Mouse (Mus musculus): ENCODE data around the gene E330017A01Rik.
"Not testable (repeated sequence)": the region's sequence is repeated elsewhere in the genome, so short reads cannot be mapped to it uniquely, and the experiment has no call there.

The E330017A01Rik gene

GRCm38 (mm10) chr16:58638689-58639175 lies at the start of gene E330017A01Rik:
TSS of gene E330017A01Rik (minus strand) at chr16:58638739.
- no peak for DNase-seq (ENCODE audit: low read depth in 2 of 2, low spot score in 2 of 2)

GRCm38 (mm10) chr16:58685548-58686537 lies 47.3 kb upstream of the E330017A01Rik start:
- DNase-seq (ENCODE audit: low read depth in 2 of 2, low spot score in 2 of 2), result no peak

GRCm38 (mm10) chr16:58684537-58684936 lies 46.0 kb upstream of the E330017A01Rik start:
- no peak for DNase-seq (ENCODE audit: low read depth in 2 of 2, low spot score in 2 of 2)

- no peak for DNase-seq (ENCODE audit: low read depth in 2 of 2, low spot score in 2 of 2)
Observed at GRCm38 (mm10) chr16:58683911-58684310, 45.4 kb upstream of the E330017A01Rik start.

- no peak for DNase-seq (ENCODE audit: low read depth in 2 of 2, low spot score in 2 of 2)
Observed at GRCm38 (mm10) chr16:58682870-58683269, 44.3 kb upstream of the E330017A01Rik start.

GRCm38 (mm10) chr16:58682046-58682445 lies 43.5 kb upstream of the E330017A01Rik start:
- no peak for DNase-seq (ENCODE audit: low read depth in 2 of 2, low spot score in 2 of 2)

GRCm38 (mm10) chr16:58678660-58679059 lies 40.1 kb upstream of the E330017A01Rik start:
- DNase-seq (ENCODE audit: low read depth in 2 of 2, low spot score in 2 of 2), result no peak

- DNase-seq (ENCODE audit: low read depth in 2 of 2, low spot score in 2 of 2), result no peak
Observed at GRCm38 (mm10) chr16:58677491-58677890, 39.0 kb upstream of the E330017A01Rik start.

GRCm38 (mm10) chr16:58676633-58677032 lies 38.1 kb upstream of the E330017A01Rik start:
- DNase-seq (ENCODE audit: low read depth in 2 of 2, low spot score in 2 of 2), result no peak

- DNase-seq (ENCODE audit: low read depth in 2 of 2, low spot score in 2 of 2), result no peak
Observed at GRCm38 (mm10) chr16:58676156-58676555, 37.6 kb upstream of the E330017A01Rik start.

GRCm38 (mm10) chr16:58675256-58675655 lies 36.7 kb upstream of the E330017A01Rik start:
- DNase-seq (ENCODE audit: low read depth in 2 of 2, low spot score in 2 of 2), result no peak

GRCm38 (mm10) chr16:58673811-58674410 lies 35.4 kb upstream of the E330017A01Rik start:
- no peak for DNase-seq (ENCODE audit: low read depth in 2 of 2, low spot score in 2 of 2)

- DNase-seq (ENCODE audit: low read depth in 2 of 2, low spot score in 2 of 2), result no peak
Observed at GRCm38 (mm10) chr16:58672396-58672795, 33.9 kb upstream of the E330017A01Rik start.

GRCm38 (mm10) chr16:58671212-58671985 lies 32.9 kb upstream of the E330017A01Rik start:
- no peak for DNase-seq (ENCODE audit: low read depth in 2 of 2, low spot score in 2 of 2)

GRCm38 (mm10) chr16:58670643-58671042 lies 32.1 kb upstream of the E330017A01Rik start:
- DNase-seq (ENCODE audit: low read depth in 2 of 2, low spot score in 2 of 2), result peak in 1 of 2 experiments; percentile 5

GRCm38 (mm10) chr16:58669917-58670630 lies 31.5 kb upstream of the E330017A01Rik start, which contains the start of gene Cpox:
TSS of gene Cpox (plus strand) at chr16:58670292.
- DNase-seq (ENCODE audit: low read depth in 2 of 2, low spot score in 2 of 2), result peak; percentile 47 to 53

GRCm38 (mm10) chr16:58669264-58669663 lies 30.7 kb upstream of the E330017A01Rik start:
- no peak for DNase-seq (ENCODE audit: low read depth in 2 of 2, low spot score in 2 of 2)

- no peak for DNase-seq (ENCODE audit: low read depth in 2 of 2, low spot score in 2 of 2)
Observed at GRCm38 (mm10) chr16:58668586-58668985, 30.0 kb upstream of the E330017A01Rik start.

GRCm38 (mm10) chr16:58666681-58667080 lies 28.1 kb upstream of the E330017A01Rik start:
- DNase-seq (ENCODE audit: low read depth in 2 of 2, low spot score in 2 of 2), result not testable (repeated sequence)

- not testable (repeated sequence) for DNase-seq (ENCODE audit: low read depth in 2 of 2, low spot score in 2 of 2)
Observed at GRCm38 (mm10) chr16:58665137-58665536, 26.6 kb upstream of the E330017A01Rik start.
